8 mouse cellular contexts compared by ENCODE assay signal in the genomic region with DNA sequence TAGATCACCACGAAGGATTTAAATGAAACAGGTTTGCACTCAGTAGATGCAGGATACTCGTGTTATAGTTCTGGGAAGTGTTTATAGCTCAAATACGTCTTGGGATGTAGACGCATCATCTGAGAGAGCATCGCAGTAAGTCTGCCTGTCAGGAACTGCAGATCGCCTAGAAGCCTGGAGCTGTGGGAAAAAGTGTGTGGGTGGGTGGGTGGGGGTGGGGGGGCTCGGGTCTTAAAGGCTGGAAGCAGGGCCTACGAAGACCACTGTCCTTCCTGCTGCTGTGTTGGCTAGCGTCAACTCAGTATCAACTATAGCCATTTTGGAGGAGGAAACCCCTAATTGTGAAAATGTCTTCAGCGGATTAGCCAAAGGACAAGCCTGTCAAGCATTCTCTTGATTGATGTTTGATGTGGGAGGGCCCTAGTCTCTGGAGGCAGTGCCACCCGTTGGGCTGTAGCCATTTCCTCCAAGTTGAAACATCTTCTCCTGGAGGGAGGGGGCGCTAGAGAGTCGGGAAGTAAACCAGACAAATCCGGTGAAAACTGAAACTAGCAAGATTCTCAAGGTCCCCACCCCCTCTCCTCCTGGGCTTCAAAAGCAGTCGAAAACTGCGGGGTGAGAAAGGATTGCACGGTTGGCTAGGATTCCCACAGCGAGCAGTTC. TPM values are rescaled to one million over a fixed set of nuclear protein-coding genes. Genes with fewer than 3 reads are reported as not detected.
DNase-seq lines count a peak whose midpoint lies in the region; ATAC-seq lines count a peak whose summit lies in the region.

A gene (plus strand): TSS at position 585 of the 663 bp plus-strand sequence.

- H3K9ac ChIP-seq in hindbrain, embryonic 13.5 days = 0 out of 2 replicates have a peak within 1 kb of the TSS, but pooled peaks have one; percentile 5

- peak within 1 kb of the TSS; percentile 22 for H3K4me3 ChIP-seq in hindbrain, embryonic 13.5 days

- no peaks in the 10 kb centered on the region for H3K9me3 ChIP-seq in hindbrain, embryonic 13.5 days

- peak; percentile 92 for DNase-seq in T-cell, adult 2 months (ENCODE audit: low spot score)
- DNase-seq in cerebellum, postnatal 14 days = peak; percentile 86 to 94
- peak; percentile 77 to 88 for DNase-seq in frontal cortex, postnatal 25 days (ENCODE audit: low spot score in 2 of 2)
- DNase-seq in layer of hippocampus, postnatal 14 days (ENCODE audit: low spot score in 2 of 2) = peak; percentile 88 to 96
- DNase-seq in lung, postnatal 10 days = peak; percentile 97
- peak; percentile 82 for DNase-seq in ovary, postnatal 36 days (ENCODE audit: low spot score)
- DNase-seq in thymus, postnatal 14 days = peak; percentile 94

- 25% methylated on average over 18 of the region's 18 CpGs for WGBS in hindbrain, embryonic 13.5 days

- peak within 1 kb of the TSS; percentile 36 for H3K4me2 ChIP-seq in hindbrain, embryonic 13.5 days

- H3K27ac ChIP-seq in hindbrain, embryonic 13.5 days = no peak within 1 kb of the TSS

- H3K27me3 ChIP-seq in hindbrain, embryonic 13.5 days = no peaks in the 10 kb centered on the region

- ATAC-seq in hindbrain, embryonic 13.5 days (ENCODE audit: low FRiP score) = peak; percentile 66

- no peaks in the 10 kb centered on the region for H3K4me1 ChIP-seq in hindbrain, embryonic 13.5 days (replicated peaks)

- H3K36me3 ChIP-seq in hindbrain, embryonic 13.5 days = no peaks in the 10 kb centered on the region

RNA-seq across cellular contexts. Expression of the gene that starts here (rescaled TPM):
- 10.1 and 10.4 TPM in 2 replicates for polyA plus RNA-seq in hindbrain, embryonic 13.5 days (2015; fragmentation: Nextera tagmentation; extraction: Ambion mirVana)
- 10 to 100 TPM; 15.5 to 16.6 TPM for total RNA-seq in layer of hippocampus, postnatal 14 days (2021)
